Mouse (Mus musculus) lung, postnatal 0 days (tissue): Measurements from ENCODE around the gene Kmt2e.

Experiments used
- CTCF ChIP-seq: IDR thresholded peaks from 2 replicates; pipeline ENCODE4 v1.5.1; 2016; ENCODE audit warnings: antibody characterized with exemption, mild to moderate bottlenecking
- EP300 ChIP-seq: IDR thresholded peaks from 2 replicates; pipeline ENCODE4 v1.6.1; 2016; ENCODE audit warnings: antibody characterized with exemption, mild to moderate bottlenecking, control low read depth

DNA sequence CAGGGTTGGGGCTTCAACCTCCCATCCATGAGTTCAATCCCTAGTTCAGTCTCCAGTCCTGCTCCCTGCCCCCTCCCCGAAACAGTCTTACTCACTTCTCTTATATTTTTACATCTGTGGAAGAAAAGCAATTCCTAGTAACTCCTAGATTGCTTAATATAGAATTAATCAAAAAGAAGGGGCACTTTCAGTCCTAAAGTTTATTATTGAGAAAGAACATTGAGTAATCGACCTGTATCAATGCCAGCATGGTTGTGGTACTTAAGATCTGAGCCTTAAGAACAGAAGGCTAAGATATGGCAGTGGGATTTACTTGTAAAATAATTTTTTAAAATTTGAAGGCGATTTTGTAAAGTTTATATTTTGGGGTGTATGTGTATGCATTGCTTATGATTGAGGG is 5.6 kb downstream of the Kmt2e start:
- TF ChIP-seq EP300 (peak; percentile 60; the same call in 1 of the 2 replicates), CTCF (no peak)
